Mouse (Mus musculus) hindbrain, embryonic 10.5 days (tissue): ENCODE measurements at regions not wholly inside any gene's neighbourhood (a gene's known extent, or its start where the extent isn't known, plus 50 kb on each side); places are given as distances from the start of the nearest gene placed in this dataset.

Experiments used
- DNase-seq: peaks from one replicate; pipeline ENCODE4 v3.0.0-alpha.2; 2017; ENCODE audit warnings: low spot score
- H3K27ac ChIP-seq: fragments of 300-500 bp; sonication (generic); 2 replicates; pipeline ENCODE4 v1.5.1; 2016; ENCODE audit warnings: mild to moderate bottlenecking, moderate library complexity
- H3K27me3 ChIP-seq: fragments of 300-500 bp; sonication (generic); 2 replicates; pipeline ENCODE4 v1.6.1; 2016; ENCODE audit warnings: mild to moderate bottlenecking; ENCODE audit not compliant: poor library complexity, insufficient read depth, severe bottlenecking
- H3K36me3 ChIP-seq: fragments of 300-500 bp; sonication (generic); 2 replicates; pipeline ENCODE4 v1.6.1; 2016; ENCODE audit warnings: mild to moderate bottlenecking, moderate library complexity
- H3K4me1 ChIP-seq: fragments of 300-500 bp; sonication (generic); replicated peaks from 2 replicates; pipeline ENCODE4 v1.6.1; 2016; ENCODE audit warnings: mild to moderate bottlenecking
- H3K4me3 ChIP-seq: fragments of 300-500 bp; sonication (generic); 2 replicates; pipeline ENCODE4 v1.5.1; 2016; ENCODE audit warnings: mild to moderate bottlenecking, moderate library complexity
- H3K9me3 ChIP-seq: fragments of 300-500 bp; sonication (generic); 2 replicates; pipeline ENCODE4 v1.6.1; 2016; ENCODE audit warnings: mild to moderate bottlenecking, moderate library complexity
- WGBS: fragments of 180-500 bp; shearing (Covaris S2); methylation state at CpG from one replicate; pipeline ENCODE4 v1.1.7; 2016; 5-methylcytosine and 5-hydroxymethylcytosine counted together

DNA sequence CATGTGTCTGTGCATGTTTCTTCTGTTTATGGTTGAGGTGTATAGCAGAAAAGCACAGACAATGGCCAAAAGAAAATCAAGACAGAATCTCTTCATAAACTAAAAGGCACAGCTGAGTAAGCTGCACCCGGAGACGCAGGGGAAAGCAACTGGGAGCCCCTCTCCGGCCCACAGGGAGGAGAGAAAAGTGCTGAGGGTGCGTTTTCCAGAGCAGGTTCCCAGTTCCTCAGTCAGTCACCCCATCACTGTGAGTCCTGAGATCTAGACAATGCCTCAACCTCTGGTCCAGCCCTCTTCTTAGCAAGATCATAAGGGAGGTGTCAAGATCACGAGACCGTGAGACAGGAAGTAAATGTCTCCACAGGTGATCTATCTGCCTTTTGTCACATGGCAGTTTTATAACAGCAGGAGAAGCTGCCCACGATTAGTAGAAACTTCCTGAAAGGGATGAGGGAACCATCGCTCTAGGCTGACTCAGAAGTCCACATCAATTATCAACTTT, 110.7 kb downstream of the Tmem17 start:
- Histone ChIP-seq H3K27ac (no peak overlapping the region), H3K4me1 (peaks cover 9% of the 10 kb centered on the region; the same call in 1 of the 2 replicates), H3K4me3 (no peak overlapping the region), H3K36me3 (no peaks in the 10 kb centered on the region), H3K27me3 (no peaks in the 10 kb centered on the region), H3K9me3 (no peaks in the 10 kb centered on the region)
- DNase-seq: no peak
- WGBS: 68% methylated on average over 8 of the region's 8 CpGs

DNA sequence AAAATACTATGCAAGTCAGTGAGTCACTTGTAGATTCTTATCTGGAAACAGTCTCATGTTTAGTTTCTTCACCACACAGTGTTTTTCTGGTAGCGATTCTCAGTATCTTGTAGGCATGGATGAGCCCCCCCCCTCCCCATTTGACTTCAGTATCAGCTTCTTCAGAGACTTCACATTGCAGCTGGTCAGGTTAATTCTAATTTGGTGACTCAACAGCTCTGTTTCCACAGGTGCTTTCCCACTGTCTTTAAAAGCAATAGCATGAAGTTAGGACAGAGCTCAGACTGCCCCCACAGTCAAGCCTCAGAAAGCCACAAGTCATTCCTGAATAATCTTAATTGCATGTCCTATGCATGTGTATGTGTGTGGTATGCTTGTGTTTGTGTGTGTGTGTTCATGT, 114.5 kb downstream of the Tmem17 start:
- H3K4me1 ChIP-seq: peaks cover 13% of the 10 kb centered on the region; the same call in 1 of the 2 replicates
- no peaks in the 10 kb centered on the region for H3K36me3 ChIP-seq
- no peak for DNase-seq
- H3K9me3 ChIP-seq: no peaks in the 10 kb centered on the region
- H3K27me3 ChIP-seq: no peaks in the 10 kb centered on the region
- no peak overlapping the region for H3K27ac ChIP-seq
- 95% methylated on average over 1 of the region's 1 CpGs for WGBS
- H3K4me3 ChIP-seq: no peak overlapping the region

DNA sequence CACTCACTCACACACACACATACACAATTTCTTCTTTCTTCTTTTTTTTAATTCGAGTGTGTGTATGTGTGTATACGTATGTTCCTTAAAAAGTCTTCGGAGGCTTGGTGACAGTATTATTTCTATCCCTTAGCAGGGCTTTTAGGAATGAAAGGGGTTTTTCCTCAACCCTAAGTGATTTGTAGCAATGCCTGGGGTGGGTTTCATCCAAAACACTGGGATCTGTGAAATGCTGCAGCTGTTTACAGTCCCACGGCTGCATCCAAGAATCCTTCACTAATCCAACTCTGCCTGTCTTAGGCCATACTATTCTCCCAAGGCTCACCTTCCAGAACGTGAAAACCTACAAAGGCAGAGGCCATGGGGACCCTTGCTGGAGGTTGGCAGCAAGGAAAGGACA, 116.6 kb downstream of the Tmem17 start:
- Histone ChIP-seq H3K27me3 (no peaks in the 10 kb centered on the region), H3K27ac (no peak overlapping the region), H3K9me3 (no peaks in the 10 kb centered on the region), H3K36me3 (no peaks in the 10 kb centered on the region), H3K4me1 (peaks cover 21% of the 10 kb centered on the region; the same call in 1 of the 2 replicates), H3K4me3 (no peak overlapping the region)
- DNase-seq: no peak
- 89% methylated on average over 5 of the region's 5 CpGs for WGBS

DNA sequence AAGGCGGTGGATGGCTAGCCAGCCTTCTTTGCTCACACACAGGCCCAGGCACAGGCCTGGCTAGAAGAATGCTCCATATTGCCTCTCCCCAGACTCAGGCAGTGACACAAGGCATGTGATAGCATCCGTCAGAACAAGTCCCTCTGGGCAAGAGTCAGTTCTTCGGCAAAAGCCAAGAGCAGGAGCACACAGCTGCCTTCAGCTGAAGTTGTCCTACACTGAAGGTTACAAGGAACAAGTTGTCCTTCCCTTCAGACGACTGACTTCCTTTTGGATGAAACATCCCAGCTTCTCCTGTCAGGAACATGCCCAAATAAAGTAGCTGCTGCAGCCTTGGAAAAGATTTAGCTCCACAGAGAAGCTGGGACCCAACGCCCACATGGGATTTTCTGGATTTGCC, 117.1 kb downstream of the Tmem17 start:
- no peaks in the 10 kb centered on the region for H3K27me3 ChIP-seq
- H3K9me3 ChIP-seq: no peaks in the 10 kb centered on the region
- H3K36me3 ChIP-seq: no peaks in the 10 kb centered on the region
- peaks cover 22% of the 10 kb centered on the region; the same call in 1 of the 2 replicates for H3K4me1 ChIP-seq
- no peak overlapping the region for H3K27ac ChIP-seq
- DNase-seq: no peak
- H3K4me3 ChIP-seq: no peak overlapping the region
- WGBS: 81% methylated on average over 5 of the region's 5 CpGs

DNA sequence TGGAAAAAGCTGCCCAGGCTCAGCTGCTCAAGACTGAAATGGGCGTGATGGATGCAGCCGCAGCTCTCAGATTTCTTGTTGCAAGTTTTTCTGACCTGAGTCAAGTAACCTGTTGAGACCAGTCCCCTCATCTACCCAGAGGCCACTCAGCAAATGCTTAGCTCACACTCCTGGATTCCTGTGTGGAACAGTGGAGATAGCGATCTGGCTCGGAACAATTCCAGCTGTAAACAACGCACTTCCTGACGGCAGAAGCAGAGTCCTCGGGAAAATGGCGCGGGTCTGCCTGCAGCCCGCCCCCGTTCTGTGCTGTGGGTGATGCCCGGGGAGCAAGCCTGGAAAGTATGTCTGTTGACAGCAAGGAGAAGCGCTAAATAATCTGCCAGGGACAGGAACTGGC, 117.7 kb downstream of the Tmem17 start:
- Histone ChIP-seq H3K27me3 (no peaks in the 10 kb centered on the region), H3K4me1 (peaks cover 24% of the 10 kb centered on the region; the same call in 1 of the 2 replicates), H3K36me3 (no peaks in the 10 kb centered on the region), H3K9me3 (no peaks in the 10 kb centered on the region), H3K27ac (peak overlapping the region; percentile 36), H3K4me3 (peak overlapping the region; percentile 25)
- WGBS: 33% methylated on average over 13 of the region's 13 CpGs
- no peak for DNase-seq

DNA sequence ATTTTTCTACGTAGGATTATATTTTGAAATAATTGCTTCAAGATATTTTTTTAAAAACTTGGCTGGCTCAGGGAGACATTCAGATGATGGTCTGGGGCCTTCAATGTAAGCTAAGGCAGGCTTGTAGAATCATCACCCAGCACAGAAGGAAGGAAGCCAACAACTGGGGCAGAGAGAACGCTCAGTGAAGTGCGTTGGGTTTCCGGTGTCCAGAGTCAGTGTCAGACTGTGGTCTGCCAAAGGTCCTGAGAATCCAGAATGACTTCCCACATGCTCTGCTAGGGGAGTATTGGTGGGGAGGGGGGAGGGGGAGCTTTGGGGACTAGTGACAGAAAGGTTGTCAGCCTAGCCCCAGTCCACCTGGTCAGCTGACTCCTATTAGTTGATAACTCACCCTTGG, 118.1 kb downstream of the Tmem17 start:
- Histone ChIP-seq H3K4me3 (peak overlapping the region; percentile 25; the same call in 1 of the 2 replicates), H3K4me1 (peaks cover 24% of the 10 kb centered on the region; the same call in 1 of the 2 replicates), H3K36me3 (no peaks in the 10 kb centered on the region), H3K27ac (peak overlapping the region; percentile 36), H3K9me3 (no peaks in the 10 kb centered on the region), H3K27me3 (no peaks in the 10 kb centered on the region)
- DNase-seq: no peak
- WGBS: 80% methylated on average over 4 of the region's 4 CpGs

DNA sequence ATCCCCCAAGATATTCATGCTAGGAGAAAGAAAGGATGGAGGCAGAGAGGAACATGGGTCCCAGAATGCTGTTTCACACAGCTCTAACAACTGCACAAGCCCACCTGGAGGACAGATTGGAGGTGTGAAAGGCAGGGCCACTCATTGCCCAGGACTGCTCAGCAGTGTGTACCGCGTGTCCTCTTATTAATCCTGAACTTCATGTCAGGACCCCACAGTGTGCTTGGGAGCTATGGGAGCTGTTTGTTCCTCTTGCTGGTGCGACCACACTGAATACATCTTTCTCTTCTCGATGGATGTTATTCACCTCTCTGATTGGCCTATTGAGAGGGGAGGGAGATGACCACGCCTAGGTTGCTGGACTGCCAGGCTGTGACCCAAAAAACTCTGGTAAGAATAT, 119.1 kb downstream of the Tmem17 start:
- no peak for DNase-seq
- WGBS: 84% methylated on average over 5 of the region's 5 CpGs
- Histone ChIP-seq H3K27me3 (no peaks in the 10 kb centered on the region), H3K9me3 (no peaks in the 10 kb centered on the region), H3K4me3 (no peak overlapping the region), H3K36me3 (no peaks in the 10 kb centered on the region), H3K4me1 (peaks cover 24% of the 10 kb centered on the region; the same call in 1 of the 2 replicates), H3K27ac (no peak overlapping the region)

DNA sequence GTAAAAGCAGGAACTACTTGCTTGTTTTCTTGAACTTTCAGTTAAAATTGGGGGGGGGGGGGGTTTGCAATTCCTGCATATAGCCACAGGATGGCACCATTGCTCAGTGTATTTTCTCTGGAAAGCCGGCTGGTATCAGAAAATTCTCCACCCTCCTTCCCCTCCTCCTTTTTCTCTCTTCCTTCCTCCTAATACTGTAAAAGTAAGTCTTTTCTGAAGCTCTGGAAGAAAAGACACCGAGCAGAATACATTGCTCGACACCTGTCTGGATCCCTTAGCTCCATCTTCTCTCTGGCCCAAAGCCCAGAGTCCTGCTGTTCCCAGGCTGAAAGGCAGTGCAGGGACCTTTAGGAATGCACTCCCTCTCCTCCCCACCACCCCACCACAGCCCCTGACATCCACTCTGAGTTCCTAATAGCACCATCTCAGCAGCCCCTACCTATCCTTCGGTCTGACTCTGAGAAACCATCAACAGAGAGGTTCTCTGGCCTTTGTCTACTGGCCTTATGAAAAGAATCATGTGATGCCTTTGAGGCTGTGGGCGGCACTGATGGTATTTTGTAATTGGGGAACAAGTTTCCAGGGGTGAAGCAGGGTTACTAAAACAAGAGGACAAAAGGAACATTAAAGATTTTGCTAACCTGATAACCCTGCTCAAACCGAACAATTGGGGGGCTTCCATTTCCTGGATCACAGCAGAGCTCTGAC, 119.9 kb downstream of the Tmem17 start:
- Histone ChIP-seq H3K27me3 (no peaks in the 10 kb centered on the region), H3K36me3 (no peaks in the 10 kb centered on the region), H3K27ac (peak overlapping the region; percentile 57), H3K9me3 (no peaks in the 10 kb centered on the region), H3K4me3 (no peak overlapping the region), H3K4me1 (peaks cover 24% of the 10 kb centered on the region; the same call in 1 of the 2 replicates)
- DNase-seq: peak; percentile 67
- 19% methylated on average over 6 of the region's 6 CpGs for WGBS

DNA sequence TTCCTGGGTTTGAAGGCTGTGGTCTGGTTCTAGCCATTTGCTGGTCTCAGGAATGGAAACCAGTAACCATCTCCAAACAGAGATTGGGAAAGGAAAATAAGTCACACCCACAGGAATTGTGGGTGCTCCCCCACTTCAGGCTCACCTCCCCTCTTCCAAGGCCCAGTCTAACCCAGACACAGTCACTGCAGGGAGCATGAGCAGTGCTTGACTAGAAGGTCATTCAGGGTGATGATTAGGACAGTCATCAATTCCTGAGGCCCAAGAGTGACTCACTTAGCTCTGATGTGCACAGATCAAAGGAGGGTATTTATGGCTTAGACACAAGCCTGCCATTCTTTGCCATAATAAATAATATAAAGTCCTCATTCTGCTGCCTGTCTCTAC, 120.4 kb downstream of the Tmem17 start:
- Histone ChIP-seq H3K27me3 (no peaks in the 10 kb centered on the region), H3K36me3 (no peaks in the 10 kb centered on the region), H3K27ac (peak overlapping the region; percentile 57; the same call in 1 of the 2 replicates), H3K4me3 (no peak overlapping the region), H3K9me3 (no peaks in the 10 kb centered on the region), H3K4me1 (peaks cover 24% of the 10 kb centered on the region; the same call in 1 of the 2 replicates)
- no peak for DNase-seq

DNA sequence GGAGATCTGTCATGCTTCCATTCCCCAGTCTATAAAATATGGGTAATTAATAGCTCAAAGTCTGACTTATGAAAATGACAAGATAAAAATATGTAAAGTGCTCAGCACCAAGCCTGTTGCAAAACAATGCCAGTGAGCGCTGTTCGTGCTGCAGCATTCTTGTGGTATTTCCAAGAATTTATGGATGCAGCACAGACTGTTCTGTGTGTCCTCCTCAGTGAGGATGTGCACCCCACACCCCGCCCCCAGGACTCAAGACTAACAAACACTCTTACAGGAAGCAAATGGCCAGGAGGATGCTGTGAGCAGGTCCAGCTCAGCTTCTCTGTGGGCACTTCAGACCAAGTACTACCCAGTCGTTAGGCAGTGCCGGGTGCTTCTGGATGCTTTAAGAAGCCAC, 121.1 kb downstream of the Tmem17 start:
- no peaks in the 10 kb centered on the region for H3K27me3 ChIP-seq
- no peak overlapping the region for H3K4me3 ChIP-seq
- DNase-seq: no peak
- H3K36me3 ChIP-seq: no peaks in the 10 kb centered on the region
- WGBS: 85% methylated on average over 5 of the region's 5 CpGs
- H3K4me1 ChIP-seq: peaks cover 24% of the 10 kb centered on the region; the same call in 1 of the 2 replicates
- no peaks in the 10 kb centered on the region for H3K9me3 ChIP-seq
- no peak overlapping the region for H3K27ac ChIP-seq

DNA sequence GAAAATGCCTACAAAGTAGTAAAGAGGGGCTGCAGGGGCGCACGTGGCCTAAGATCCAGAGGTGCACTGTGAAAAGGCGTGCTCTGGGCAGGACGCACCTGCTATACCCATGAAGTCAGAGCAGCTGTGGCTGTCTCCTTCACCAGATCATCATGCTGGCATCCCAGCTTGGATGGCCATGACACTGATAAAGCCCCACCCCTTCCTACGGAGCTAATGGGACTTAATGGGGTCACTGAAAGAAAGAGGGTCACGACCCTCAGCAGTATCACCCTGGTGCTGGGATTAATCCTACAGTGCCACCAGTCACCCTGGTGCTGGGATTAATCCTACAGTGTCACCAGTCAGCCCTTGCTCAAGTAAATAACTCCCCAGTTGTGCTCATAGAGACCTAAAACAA, 122.1 kb downstream of the Tmem17 start:
- DNase-seq: no peak
- H3K4me3 ChIP-seq: no peak overlapping the region
- peaks cover 24% of the 10 kb centered on the region; the same call in 1 of the 2 replicates for H3K4me1 ChIP-seq
- H3K9me3 ChIP-seq: no peaks in the 10 kb centered on the region
- no peaks in the 10 kb centered on the region for H3K36me3 ChIP-seq
- no peak overlapping the region for H3K27ac ChIP-seq
- H3K27me3 ChIP-seq: no peaks in the 10 kb centered on the region
- 62% methylated on average over 6 of the region's 6 CpGs for WGBS

DNA sequence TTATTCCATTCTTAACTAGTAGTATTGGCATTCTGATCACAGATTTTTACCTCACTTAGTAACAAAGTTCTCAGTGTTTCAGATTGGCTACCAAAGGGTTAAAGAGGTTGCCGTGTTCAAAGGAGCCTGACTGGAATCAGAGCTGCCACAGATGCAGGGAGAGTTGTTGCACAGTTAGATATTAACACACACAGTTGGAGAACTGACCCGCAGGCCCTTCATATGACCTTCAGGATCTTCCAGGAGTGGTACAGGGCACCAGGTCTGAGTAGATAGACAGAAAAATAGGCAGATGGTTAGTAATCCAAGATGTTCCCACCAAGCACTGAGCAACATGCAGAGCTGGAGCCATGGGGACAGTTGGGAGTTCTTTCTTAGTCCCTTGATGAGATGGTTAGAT, 123.1 kb downstream of the Tmem17 start:
- Histone ChIP-seq H3K27me3 (no peaks in the 10 kb centered on the region), H3K27ac (no peak overlapping the region), H3K4me3 (no peak overlapping the region), H3K9me3 (no peaks in the 10 kb centered on the region), H3K36me3 (no peaks in the 10 kb centered on the region), H3K4me1 (peaks cover 18% of the 10 kb centered on the region; the same call in 1 of the 2 replicates)
- 61% methylated on average over 2 of the region's 2 CpGs for WGBS
- DNase-seq: no peak

DNA sequence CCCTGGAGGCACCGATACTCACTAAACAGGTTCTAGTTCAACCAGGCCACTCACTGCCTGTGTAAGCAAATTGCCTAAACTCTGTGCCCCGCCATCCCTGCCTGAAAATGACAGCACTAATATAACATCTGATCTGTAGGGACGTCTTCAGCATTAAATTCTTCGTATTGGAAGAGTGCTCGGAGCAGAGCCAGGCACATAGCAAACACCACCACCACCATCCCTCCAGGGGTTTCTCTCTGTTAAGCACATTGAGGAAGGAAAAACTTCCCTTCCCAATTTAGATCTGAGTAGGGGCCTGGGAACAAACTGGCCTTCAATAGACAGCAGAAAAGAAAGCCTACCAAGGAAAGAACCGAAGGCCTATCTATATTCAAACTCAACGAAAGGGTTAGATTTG, 124.4 kb downstream of the Tmem17 start:
- DNase-seq: no peak
- no peaks in the 10 kb centered on the region for H3K27me3 ChIP-seq
- H3K36me3 ChIP-seq: no peaks in the 10 kb centered on the region
- H3K4me1 ChIP-seq: peaks cover 24% of the 10 kb centered on the region; the same call in 1 of the 2 replicates
- H3K9me3 ChIP-seq: no peaks in the 10 kb centered on the region
- WGBS: 83% methylated on average over 7 of the region's 7 CpGs
- no peak overlapping the region for H3K4me3 ChIP-seq
- H3K27ac ChIP-seq: no peak overlapping the region
